Mouse (Mus musculus) macrophage (primary cell): ENCODE data around the gene C530008M17Rik. TPM values are rescaled to one million over a fixed set of nuclear protein-coding genes. Genes with fewer than 3 reads are reported as not detected.

Source experiments
- H3K27ac ChIP-seq: fragments of 350-480 bp; formaldehyde crosslinking; 2 replicates; pipeline ENCODE4 v1.9.0; 2021
- H3K36me3 ChIP-seq: fragments of 350-480 bp; formaldehyde crosslinking; 2 replicates; pipeline ENCODE4 v1.9.0; 2021; ENCODE audit errors: inconsistent target
- H3K4me3 ChIP-seq: fragments of 350-480 bp; formaldehyde crosslinking; 2 replicates; pipeline ENCODE4 v1.9.0; 2021; ENCODE audit errors: inconsistent target
- H3K79me2 ChIP-seq: fragments of 350-480 bp; formaldehyde crosslinking; 2 replicates; pipeline ENCODE4 v1.9.0; 2021; ENCODE audit errors: inconsistent target
- WGBS: methylation state at CpG from one replicate; pipeline ENCODE4 v1.1.7; 2026; ENCODE audit warnings: inconsistent platforms; ENCODE audit not compliant: missing documents; 5-methylcytosine and 5-hydroxymethylcytosine counted together
- polyA plus RNA-seq: library from polyadenylated mRNA; stranded (reverse); fragments of 250-400 nt; gene quantifications from 3 replicates; pipeline ENCODE4 v1.2.4, GENCODE M21; 2018; ENCODE audit warnings: inconsistent platforms

C530008M17Rik gene
- polyA plus RNA-seq, 1 experiment from 2014 or later, result 0.03 TPM

- Histone ChIP-seq H3K4me3 (no peak overlapping the region), H3K27ac (no peak overlapping the region), H3K79me2 (no peaks in the 10 kb centered on the region), H3K36me3 (no peaks in the 10 kb centered on the region)
- WGBS, result 54% methylated on average over 6 of the region's 6 CpGs
Observed at GRCm38 (mm10) chr5:76839786-76840185, 183.5 kb downstream of the C530008M17Rik start.

DNA sequence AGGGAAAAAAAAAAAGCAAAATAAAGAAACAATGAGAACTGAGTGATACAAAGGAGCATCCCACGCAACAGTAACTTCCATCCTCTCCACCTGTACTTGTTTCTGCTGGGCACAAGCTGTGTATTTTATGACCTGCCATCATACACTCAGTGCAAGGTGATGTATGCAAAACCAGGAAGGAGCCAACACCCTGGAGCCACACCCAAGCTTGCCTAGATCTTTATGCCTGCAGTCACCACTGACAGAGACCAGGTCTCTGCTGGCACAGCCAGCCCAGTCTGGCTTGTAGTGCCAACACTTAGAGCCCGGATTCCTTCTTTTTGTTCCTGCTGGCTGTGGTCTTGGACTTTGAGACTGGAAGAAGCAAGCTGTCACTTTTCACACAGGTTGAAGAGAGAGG, 185.5 kb downstream of the C530008M17Rik start:
- H3K4me3 ChIP-seq, result no peak overlapping the region
- H3K79me2 ChIP-seq, result no peaks in the 10 kb centered on the region
- no peak overlapping the region for H3K27ac ChIP-seq
- WGBS, result 87% methylated on average over 2 of the region's 2 CpGs
- no peaks in the 10 kb centered on the region for H3K36me3 ChIP-seq

GRCm38 (mm10) chr5:76843448-76843847, 187.1 kb downstream of the C530008M17Rik start:
- Histone ChIP-seq H3K27ac (no peak overlapping the region), H3K79me2 (no peaks in the 10 kb centered on the region), H3K36me3 (no peaks in the 10 kb centered on the region), H3K4me3 (no peak overlapping the region)
- 23% methylated on average over 4 of the region's 4 CpGs for WGBS

DNA sequence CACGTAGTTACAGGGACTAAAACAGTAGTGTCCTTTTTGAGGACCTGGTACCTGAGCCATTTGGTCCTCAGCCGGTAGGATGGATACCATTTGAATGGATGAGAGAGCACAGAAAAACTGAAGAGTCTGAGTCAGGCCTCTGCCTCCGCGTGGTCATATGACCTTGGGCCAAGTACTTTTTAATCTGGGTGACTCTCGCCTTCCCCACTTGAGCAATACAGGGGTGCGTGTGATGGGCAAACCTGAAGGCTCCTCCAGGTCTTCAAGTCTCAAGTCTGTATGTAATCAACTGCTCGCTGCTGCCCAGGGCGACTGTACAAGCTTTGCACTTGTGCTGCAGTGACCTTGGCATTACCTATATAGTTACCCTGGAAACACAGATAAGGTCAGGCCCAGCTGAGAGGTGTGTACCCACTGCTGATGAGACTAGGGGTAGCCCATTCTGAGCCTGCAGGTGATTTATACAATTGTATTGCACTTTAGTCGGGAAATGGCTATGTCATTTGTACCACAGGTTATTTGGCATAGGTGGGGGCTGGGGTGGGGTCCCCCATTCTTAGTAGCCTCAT, 187.6 kb downstream of the C530008M17Rik start:
- no peak overlapping the region for H3K27ac ChIP-seq
- no peaks in the 10 kb centered on the region for H3K79me2 ChIP-seq
- H3K36me3 ChIP-seq, result no peaks in the 10 kb centered on the region
- no peak overlapping the region for H3K4me3 ChIP-seq
- WGBS, result 90% methylated on average over 9 of the region's 9 CpGs

- Histone ChIP-seq H3K79me2 (no peaks in the 10 kb centered on the region), H3K36me3 (no peaks in the 10 kb centered on the region), H3K27ac (no peak overlapping the region), H3K4me3 (no peak overlapping the region)
- WGBS, result 97% methylated on average over 14 of the region's 14 CpGs
Observed at GRCm38 (mm10) chr5:76844618-76845186, 188.4 kb downstream of the C530008M17Rik start.

DNA sequence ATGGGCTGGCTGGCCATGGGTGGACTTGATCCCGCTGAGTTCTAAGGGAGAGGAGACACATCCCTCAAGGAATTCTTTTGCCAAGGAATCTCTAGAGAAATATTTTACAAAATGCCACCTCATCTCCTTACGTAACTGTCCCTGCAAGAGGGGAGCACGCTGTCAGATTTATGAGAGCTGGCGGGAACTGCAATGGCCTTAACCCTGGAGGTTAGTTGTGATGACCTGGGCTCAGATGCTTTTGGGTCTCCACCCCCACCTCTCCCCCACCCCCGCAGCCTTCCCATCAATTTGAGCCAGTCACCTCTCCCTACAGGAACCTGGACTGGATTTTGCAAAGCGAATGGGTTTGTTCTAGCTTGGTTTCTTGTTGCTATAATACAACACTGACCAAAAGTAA, 190.8 kb downstream of the C530008M17Rik start:
- no peaks in the 10 kb centered on the region for H3K36me3 ChIP-seq
- no peak overlapping the region for H3K27ac ChIP-seq
- 83% methylated on average over 6 of the region's 6 CpGs for WGBS
- no peaks in the 10 kb centered on the region for H3K79me2 ChIP-seq
- no peak overlapping the region for H3K4me3 ChIP-seq

DNA sequence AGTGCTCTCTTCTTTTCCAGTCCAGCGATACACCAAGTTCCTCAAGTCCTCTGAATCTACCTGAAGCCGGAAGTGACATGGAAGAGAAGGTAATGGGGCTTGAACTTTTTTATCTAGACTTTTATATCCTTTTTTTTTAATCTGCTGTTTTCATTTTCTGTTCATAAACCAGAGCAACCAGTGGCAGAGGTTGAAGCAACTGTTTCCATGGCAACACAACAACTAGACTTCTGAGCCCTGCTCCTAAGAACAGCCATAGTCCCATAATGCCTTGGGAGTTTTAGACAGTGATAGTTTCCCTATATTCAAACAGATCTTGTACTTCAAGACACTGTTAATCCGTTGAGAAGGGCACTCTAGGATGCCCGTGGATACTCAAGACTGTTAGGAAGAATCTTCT, 195.0 kb downstream of the C530008M17Rik start:
- H3K79me2 ChIP-seq, result no peaks in the 10 kb centered on the region
- no peak overlapping the region for H3K4me3 ChIP-seq
- 74% methylated on average over 4 of the region's 4 CpGs for whole genome bisulfite sequencing
- no peak overlapping the region for H3K27ac ChIP-seq
- H3K36me3 ChIP-seq, result no peaks in the 10 kb centered on the region

- H3K79me2 ChIP-seq, result no peaks in the 10 kb centered on the region
- no peaks in the 10 kb centered on the region for H3K36me3 ChIP-seq
- H3K4me3 ChIP-seq, result no peak overlapping the region
- H3K27ac ChIP-seq, result no peak overlapping the region
- 18% methylated on average over 10 of the region's 10 CpGs for WGBS
Observed at GRCm38 (mm10) chr5:76853549-76853948, 197.2 kb downstream of the C530008M17Rik start.

DNA sequence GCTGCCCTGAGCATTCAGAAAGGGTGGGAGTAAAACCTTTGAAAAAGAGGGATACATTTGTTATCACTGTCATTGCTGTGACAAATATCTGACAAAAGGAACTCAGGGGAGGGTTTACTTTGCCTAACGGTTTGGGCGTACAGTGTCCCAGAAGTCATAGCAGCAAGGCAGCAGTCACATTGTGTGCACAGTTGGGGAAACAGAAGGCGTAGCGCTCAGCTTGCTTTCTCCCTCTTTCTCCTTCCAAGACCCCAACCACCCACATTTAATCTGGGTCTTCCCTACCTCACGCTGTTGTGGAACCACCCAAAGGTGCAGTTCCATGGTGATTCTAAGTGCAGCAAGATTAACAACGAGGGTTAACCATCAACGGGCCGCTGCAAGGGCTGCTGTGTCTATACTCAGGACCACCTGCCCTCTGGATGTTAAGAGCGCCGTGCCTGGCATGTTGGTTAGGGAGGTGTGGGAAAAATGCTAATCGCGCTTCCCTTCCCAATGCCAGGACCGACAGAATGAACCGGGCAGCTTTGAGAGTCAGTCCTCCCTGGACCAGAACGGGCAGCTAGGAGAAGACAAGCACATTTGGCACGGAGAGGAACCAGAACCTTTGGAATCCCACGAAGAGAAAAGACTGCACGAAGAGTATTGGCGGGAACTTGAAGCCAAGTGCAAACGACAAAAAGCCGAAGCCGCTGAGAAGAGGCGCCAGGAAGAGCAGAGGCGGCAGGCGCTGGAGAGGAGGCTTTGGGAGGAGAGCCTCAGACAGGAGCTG, 199.7 kb downstream of the C530008M17Rik start:
- Histone ChIP-seq H3K36me3 (no peaks in the 10 kb centered on the region), H3K79me2 (no peaks in the 10 kb centered on the region), H3K4me3 (no peak overlapping the region), H3K27ac (no peak overlapping the region)
- 57% methylated on average over 23 of the region's 25 CpGs for WGBS

- WGBS, result 37% methylated on average over 62 of the region's 62 CpGs
- Histone ChIP-seq H3K36me3 (no peaks in the 10 kb centered on the region), H3K27ac (no peak overlapping the region), H3K79me2 (no peaks in the 10 kb centered on the region), H3K4me3 (no peak overlapping the region)
Observed at GRCm38 (mm10) chr5:76857103-76858015, 201.0 kb downstream of the C530008M17Rik start.

DNA sequence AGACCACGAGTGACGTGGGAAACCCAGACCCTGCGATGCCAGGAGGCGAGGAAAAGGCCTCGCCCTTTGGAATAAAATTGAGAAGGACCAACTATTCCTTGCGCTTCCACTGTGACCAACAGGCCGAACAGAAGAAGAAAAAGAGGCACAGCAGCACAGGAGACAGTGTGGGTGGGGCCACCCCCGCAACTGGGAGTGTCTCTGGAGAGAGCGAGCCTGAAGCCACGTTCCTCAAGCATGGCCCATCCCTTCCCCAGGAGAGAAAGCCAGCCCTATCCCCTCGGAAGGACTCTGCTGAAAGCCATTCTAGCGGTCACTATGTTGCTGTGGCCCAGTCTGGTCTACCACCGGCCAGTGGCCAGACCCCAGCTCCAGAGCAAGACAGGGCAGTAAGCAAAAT, 202.1 kb downstream of the C530008M17Rik start:
- WGBS, result 93% methylated on average over 13 of the region's 13 CpGs
- H3K4me3 ChIP-seq, result no peak overlapping the region
- no peak overlapping the region for H3K27ac ChIP-seq
- H3K36me3 ChIP-seq, result no peaks in the 10 kb centered on the region
- H3K79me2 ChIP-seq, result no peaks in the 10 kb centered on the region

DNA sequence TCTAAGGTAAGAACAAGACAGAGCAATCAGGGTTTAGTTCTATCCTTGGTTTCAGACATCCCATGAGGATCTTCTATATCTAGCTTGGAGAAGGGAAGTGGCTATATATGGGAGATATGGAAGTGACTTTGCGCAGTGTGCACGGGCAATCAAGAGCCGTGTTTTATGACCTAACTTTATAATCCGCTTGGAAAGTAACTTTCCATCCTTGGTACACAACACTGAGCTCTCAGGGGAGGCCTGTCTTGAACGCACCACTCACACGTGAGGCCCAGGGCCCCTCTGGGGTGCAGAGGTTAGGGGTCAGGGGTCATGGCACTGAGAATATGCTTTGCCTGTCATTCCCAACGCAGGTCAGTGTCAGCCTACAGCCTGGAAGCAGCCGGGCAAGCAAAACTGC, 210.5 kb downstream of the C530008M17Rik start:
- 91% methylated on average over 8 of the region's 8 CpGs for WGBS
- Histone ChIP-seq H3K4me3 (no peak overlapping the region), H3K36me3 (no peaks in the 10 kb centered on the region), H3K79me2 (no peaks in the 10 kb centered on the region), H3K27ac (no peak overlapping the region)

- H3K79me2 ChIP-seq, result no peaks in the 10 kb centered on the region
- H3K27ac ChIP-seq, result no peak overlapping the region
- H3K36me3 ChIP-seq, result no peaks in the 10 kb centered on the region
- no peak overlapping the region for H3K4me3 ChIP-seq
- 37% methylated on average over 16 of the region's 16 CpGs for WGBS
Observed at GRCm38 (mm10) chr5:76868693-76869286, 212.5 kb downstream of the C530008M17Rik start.

- H3K36me3 ChIP-seq, result no peaks in the 10 kb centered on the region
- no peaks in the 10 kb centered on the region for H3K79me2 ChIP-seq
- H3K4me3 ChIP-seq, result no peak overlapping the region
- no peak overlapping the region for H3K27ac ChIP-seq
- WGBS, result 38% methylated on average over 6 of the region's 6 CpGs
Observed at GRCm38 (mm10) chr5:76869553-76869952, 213.2 kb downstream of the C530008M17Rik start.
